Mouse (Mus musculus): ENCODE results near the gene Scfd1. TPM values are rescaled to one million over a fixed set of nuclear protein-coding genes. Genes with fewer than 3 reads are reported as not detected.

The Scfd1 gene
- polyA plus RNA-seq (2015; fragmentation: Nextera tagmentation; extraction: Ambion mirVana): 84.6 and 88.0 TPM in 2 replicates

GRCm38 (mm10) chr12:51377003-51377887, at the start of gene Scfd1:
Scfd1 (plus strand) TSS chr12:51377510.
- H3K9me3 ChIP-seq (ENCODE audit: low read length): no peaks in the 10 kb centered on the region
- H3K27ac ChIP-seq (ENCODE audit: low read length): peak within 1 kb of the TSS; percentile 77
- under 1% methylated on average over 34 of the region's 34 CpGs for WGBS
- no peaks in the 10 kb centered on the region for H3K4me1 ChIP-seq (ENCODE audit: insufficient read depth, low read length)
- peak within 1 kb of the TSS; percentile 73 for H3K4me2 ChIP-seq (replicated peaks; ENCODE audit: low read depth, low read length)
- ATAC-seq (ENCODE audit: low FRiP score, low TSS enrichment): peak; percentile 100
- peaks cover 15% of the 10 kb centered on the region for H3K36me3 ChIP-seq (ENCODE audit: insufficient read depth, low read length)
- H3K27me3 ChIP-seq (ENCODE audit: insufficient read depth, low read length): no peaks in the 10 kb centered on the region
- H3K9ac ChIP-seq (replicated peaks; ENCODE audit: low read length): peak within 1 kb of the TSS; percentile 88
- H3K4me3 ChIP-seq (ENCODE audit: low read length): peak within 1 kb of the TSS; percentile 63

DNA sequence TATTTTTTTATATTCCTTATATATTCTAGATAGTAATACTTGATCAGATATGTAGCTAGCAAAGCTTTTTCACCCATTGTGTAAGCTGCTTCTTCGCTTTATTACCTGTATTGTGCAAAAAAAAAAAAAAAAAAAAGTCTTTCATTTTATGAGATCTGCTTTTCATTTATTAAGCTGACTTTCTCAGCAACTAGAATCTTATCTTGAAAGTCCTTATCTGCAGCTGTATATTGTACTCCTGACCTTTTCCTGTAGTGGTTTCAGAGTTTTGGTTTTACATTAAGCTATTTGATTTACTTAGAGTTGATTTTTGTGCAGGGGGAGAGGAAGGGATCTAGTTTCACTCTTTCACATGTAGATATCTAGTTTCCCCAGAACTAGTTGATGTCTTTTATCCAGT, 40.3 kb upstream of the Scfd1 start:
- Histone ChIP-seq H3K9me3 (ENCODE audit: low read length) (no peaks in the 10 kb centered on the region), H3K36me3 (ENCODE audit: insufficient read depth, low read length) (no peaks in the 10 kb centered on the region), H3K9ac (replicated peaks; ENCODE audit: low read length) (no peak overlapping the region), H3K27me3 (ENCODE audit: insufficient read depth, low read length) (no peaks in the 10 kb centered on the region), H3K4me1 (ENCODE audit: insufficient read depth, low read length) (no peaks in the 10 kb centered on the region), H3K27ac (ENCODE audit: low read length) (no peak overlapping the region), H3K4me2 (replicated peaks; ENCODE audit: low read depth, low read length) (no peak overlapping the region), H3K4me3 (ENCODE audit: low read length) (no peak overlapping the region)
- WGBS: 86% methylated on average over 1 of the region's 1 CpGs
- ATAC-seq (ENCODE audit: low FRiP score, low TSS enrichment): no peak

DNA sequence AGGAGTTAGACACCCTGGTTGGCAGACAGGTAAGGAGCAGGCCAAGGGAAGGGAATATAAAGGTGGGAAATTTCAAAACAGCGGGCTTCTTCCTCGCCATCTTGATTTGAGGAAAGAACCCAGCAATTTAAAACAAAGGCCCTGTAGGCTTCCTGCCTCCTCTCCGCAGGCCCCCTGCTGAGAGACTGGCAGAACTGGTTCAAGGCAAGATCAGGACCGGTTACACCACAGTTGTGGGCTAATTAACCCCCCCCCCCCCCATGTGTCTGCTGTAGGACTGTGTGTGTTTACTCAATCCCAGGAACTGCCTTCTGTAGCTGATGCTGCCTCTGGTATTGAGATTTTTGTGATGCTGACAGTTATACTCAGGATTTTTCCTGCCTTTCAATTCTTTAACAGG, 31.2 kb upstream of the Scfd1 start:
- no peak overlapping the region for H3K9ac ChIP-seq (replicated peaks; ENCODE audit: low read length)
- H3K27ac ChIP-seq (ENCODE audit: low read length): no peak overlapping the region
- no peaks in the 10 kb centered on the region for H3K36me3 ChIP-seq (ENCODE audit: insufficient read depth, low read length)
- no peak overlapping the region for H3K4me3 ChIP-seq (ENCODE audit: low read length)
- no peaks in the 10 kb centered on the region for H3K27me3 ChIP-seq (ENCODE audit: insufficient read depth, low read length)
- peaks cover 18% of the 10 kb centered on the region for H3K4me1 ChIP-seq (ENCODE audit: insufficient read depth, low read length)
- H3K9me3 ChIP-seq (ENCODE audit: low read length): no peaks in the 10 kb centered on the region
- 40% methylated on average over 4 of the region's 4 CpGs for WGBS
- H3K4me2 ChIP-seq (replicated peaks; ENCODE audit: low read depth, low read length): no peak overlapping the region
- no peak for ATAC-seq (ENCODE audit: low FRiP score, low TSS enrichment)

DNA sequence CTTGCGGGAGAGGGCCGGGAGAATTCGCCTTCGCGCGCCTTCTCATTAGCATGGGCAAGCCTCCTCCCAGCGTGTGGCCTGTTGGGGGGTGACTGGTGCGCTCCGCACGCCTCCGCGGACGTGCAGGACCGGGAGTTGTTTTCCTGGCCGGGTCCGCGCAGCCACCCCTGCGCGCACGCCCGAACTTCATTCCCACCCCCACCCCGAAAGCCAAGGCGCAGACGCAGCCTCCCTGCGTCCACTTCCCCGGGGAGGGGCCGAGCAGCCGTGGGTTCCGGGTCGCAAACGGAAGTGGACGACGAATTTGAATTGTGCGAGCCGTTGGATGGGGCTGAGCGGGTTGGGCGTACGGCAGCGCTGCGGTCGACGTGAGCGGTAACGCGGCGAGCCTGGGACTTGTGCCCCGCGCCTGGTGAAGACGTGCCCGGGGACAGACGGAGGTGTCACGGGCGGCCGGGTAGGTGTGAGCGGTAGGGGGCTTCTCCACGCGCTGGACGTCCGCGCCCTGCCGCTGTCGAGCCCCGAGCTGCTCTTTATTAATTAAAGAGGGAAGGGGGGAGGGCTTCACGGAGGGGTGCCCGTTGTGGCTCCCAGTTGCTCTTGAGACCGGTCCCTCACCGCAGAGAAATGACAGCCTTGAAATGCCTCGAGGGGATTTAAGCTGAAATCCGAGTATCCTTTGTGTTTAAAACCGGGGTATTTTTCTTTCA, 29.2 kb upstream of the Scfd1 start, which contains the start of gene G2e3:
TSS of gene G2e3 (plus strand) at position 74 of the 710 bp plus-strand sequence.
- Histone ChIP-seq H3K27ac (ENCODE audit: low read length) (peak within 1 kb of the TSS; percentile 97), H3K9me3 (ENCODE audit: low read length) (no peaks in the 10 kb centered on the region), H3K4me2 (replicated peaks; ENCODE audit: low read depth, low read length) (peak within 1 kb of the TSS; percentile 76), H3K4me1 (ENCODE audit: insufficient read depth, low read length) (peaks cover 18% of the 10 kb centered on the region), H3K27me3 (ENCODE audit: insufficient read depth, low read length) (no peaks in the 10 kb centered on the region), H3K9ac (replicated peaks; ENCODE audit: low read length) (peak within 1 kb of the TSS; percentile 97), H3K4me3 (ENCODE audit: low read length) (peak within 1 kb of the TSS; percentile 83), H3K36me3 (ENCODE audit: insufficient read depth, low read length) (peaks cover 14% of the 10 kb centered on the region)
- 0% methylated on average over 70 of the region's 70 CpGs for WGBS
- peak; percentile 98 for ATAC-seq (ENCODE audit: low FRiP score, low TSS enrichment)

GRCm38 (mm10) chr12:51348698-51348998, 28.7 kb upstream of the Scfd1 start:
- Histone ChIP-seq H3K4me3 (ENCODE audit: low read length) (peak overlapping the region; percentile 83), H3K4me1 (ENCODE audit: insufficient read depth, low read length) (peaks cover 18% of the 10 kb centered on the region), H3K36me3 (ENCODE audit: insufficient read depth, low read length) (peaks cover 19% of the 10 kb centered on the region), H3K9me3 (ENCODE audit: low read length) (no peaks in the 10 kb centered on the region), H3K27ac (ENCODE audit: low read length) (peak overlapping the region; percentile 97), H3K27me3 (ENCODE audit: insufficient read depth, low read length) (no peaks in the 10 kb centered on the region), H3K4me2 (replicated peaks; ENCODE audit: low read depth, low read length) (peak overlapping the region; percentile 76), H3K9ac (replicated peaks; ENCODE audit: low read length) (peak overlapping the region; percentile 97)
- peak; percentile 21 for ATAC-seq (ENCODE audit: low FRiP score, low TSS enrichment)
- WGBS: 1% methylated on average over 10 of the region's 10 CpGs

- peaks cover 52% of the 10 kb centered on the region for H3K36me3 ChIP-seq (ENCODE audit: insufficient read depth, low read length)
- H3K27ac ChIP-seq (ENCODE audit: low read length): no peak overlapping the region
- H3K27me3 ChIP-seq (ENCODE audit: insufficient read depth, low read length): no peaks in the 10 kb centered on the region
- no peaks in the 10 kb centered on the region for H3K9me3 ChIP-seq (ENCODE audit: low read length)
- 58% methylated on average over 8 of the region's 8 CpGs for WGBS
- no peak overlapping the region for H3K4me2 ChIP-seq (replicated peaks; ENCODE audit: low read depth, low read length)
- H3K9ac ChIP-seq (replicated peaks; ENCODE audit: low read length): no peak overlapping the region
- H3K4me1 ChIP-seq (ENCODE audit: insufficient read depth, low read length): peaks cover 7% of the 10 kb centered on the region; the same call in 1 of the 2 replicates
- ATAC-seq (ENCODE audit: low FRiP score, low TSS enrichment): no peak
- no peak overlapping the region for H3K4me3 ChIP-seq (ENCODE audit: low read length)
Measured at GRCm38 (mm10) chr12:51355296-51355695, 22.0 kb upstream of the Scfd1 start.

- no peaks in the 10 kb centered on the region for H3K4me1 ChIP-seq (ENCODE audit: insufficient read depth, low read length)
- H3K9me3 ChIP-seq (ENCODE audit: low read length): no peaks in the 10 kb centered on the region
- no peak overlapping the region for H3K4me2 ChIP-seq (replicated peaks; ENCODE audit: low read depth, low read length)
- H3K27ac ChIP-seq (ENCODE audit: low read length): no peak overlapping the region
- no peaks in the 10 kb centered on the region for H3K27me3 ChIP-seq (ENCODE audit: insufficient read depth, low read length)
- no peak for ATAC-seq (ENCODE audit: low FRiP score, low TSS enrichment)
- H3K36me3 ChIP-seq (ENCODE audit: insufficient read depth, low read length): peaks cover 47% of the 10 kb centered on the region
- H3K9ac ChIP-seq (replicated peaks; ENCODE audit: low read length): no peak overlapping the region
- no peak overlapping the region for H3K4me3 ChIP-seq (ENCODE audit: low read length)
Measured at GRCm38 (mm10) chr12:51361294-51361693, 16.0 kb upstream of the Scfd1 start.

DNA sequence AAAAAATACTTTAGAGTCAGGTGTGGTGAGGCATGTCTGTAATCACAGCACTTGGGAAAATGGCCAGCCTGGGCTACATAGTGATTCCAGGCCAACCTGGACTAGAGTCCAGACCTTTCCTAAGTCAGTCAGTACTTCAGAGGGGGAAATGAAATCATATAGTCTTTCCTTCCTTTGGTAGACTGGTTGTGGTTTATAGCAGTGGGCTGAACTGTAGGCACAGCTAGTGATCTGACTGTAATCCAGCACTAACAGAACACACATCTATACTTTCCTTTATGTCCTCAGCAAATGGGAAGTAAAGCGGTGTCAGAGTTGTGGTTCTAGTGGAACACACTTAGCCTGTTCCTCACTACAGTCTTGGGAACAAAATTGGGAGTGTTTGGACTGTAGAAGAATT, 14.4 kb upstream of the Scfd1 start:
- no peak for ATAC-seq (ENCODE audit: low FRiP score, low TSS enrichment)
- H3K36me3 ChIP-seq (ENCODE audit: insufficient read depth, low read length): peaks cover 47% of the 10 kb centered on the region

GRCm38 (mm10) chr12:51368504-51368903, 8.8 kb upstream of the Scfd1 start:
- no peak overlapping the region for H3K4me3 ChIP-seq (ENCODE audit: low read length)
- 99% methylated on average over 3 of the region's 3 CpGs for WGBS
- no peak overlapping the region for H3K4me2 ChIP-seq (replicated peaks; ENCODE audit: low read depth, low read length)
- no peak for ATAC-seq (ENCODE audit: low FRiP score, low TSS enrichment)
- H3K4me1 ChIP-seq (ENCODE audit: insufficient read depth, low read length): no peaks in the 10 kb centered on the region
- no peak overlapping the region for H3K9ac ChIP-seq (replicated peaks; ENCODE audit: low read length)
- H3K36me3 ChIP-seq (ENCODE audit: insufficient read depth, low read length): peaks cover 33% of the 10 kb centered on the region
- no peak overlapping the region for H3K27ac ChIP-seq (ENCODE audit: low read length)
- no peaks in the 10 kb centered on the region for H3K9me3 ChIP-seq (ENCODE audit: low read length)
- no peaks in the 10 kb centered on the region for H3K27me3 ChIP-seq (ENCODE audit: insufficient read depth, low read length)

More for the DNA sequence above, 14.4 kb upstream of the Scfd1 start:
- no peaks in the 10 kb centered on the region for H3K27me3 ChIP-seq (ENCODE audit: insufficient read depth, low read length)
- H3K4me2 ChIP-seq (replicated peaks; ENCODE audit: low read depth, low read length): no peak overlapping the region
- H3K9ac ChIP-seq (replicated peaks; ENCODE audit: low read length): no peak overlapping the region
- H3K9me3 ChIP-seq (ENCODE audit: low read length): no peaks in the 10 kb centered on the region
- no peak overlapping the region for H3K27ac ChIP-seq (ENCODE audit: low read length)
- 96% methylated on average over 1 of the region's 1 CpGs for WGBS
- no peaks in the 10 kb centered on the region for H3K4me1 ChIP-seq (ENCODE audit: insufficient read depth, low read length)
- no peak overlapping the region for H3K4me3 ChIP-seq (ENCODE audit: low read length)

DNA sequence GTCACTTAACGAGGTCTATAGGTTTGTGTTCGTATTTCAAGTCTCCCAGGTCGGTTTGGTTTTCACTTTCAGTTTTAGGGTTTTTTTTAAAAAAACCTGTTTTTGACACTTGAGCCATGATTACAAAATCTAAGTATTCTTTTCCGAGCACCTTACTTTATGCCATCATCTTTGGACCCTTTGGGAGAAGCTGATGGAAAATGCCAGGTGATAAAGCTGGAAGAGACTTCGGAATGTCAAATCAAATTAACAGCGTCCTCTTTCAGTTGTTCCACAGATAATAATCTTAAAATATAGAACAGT, 529 bp downstream of the Scfd1 start:
- peaks cover 15% of the 10 kb centered on the region for H3K36me3 ChIP-seq (ENCODE audit: insufficient read depth, low read length)

More for the DNA sequence above, 529 bp downstream of the Scfd1 start:
- Histone ChIP-seq H3K4me3 (ENCODE audit: low read length) (peak overlapping the region; percentile 63), H3K27me3 (ENCODE audit: insufficient read depth, low read length) (no peaks in the 10 kb centered on the region), H3K4me1 (ENCODE audit: insufficient read depth, low read length) (no peaks in the 10 kb centered on the region), H3K9me3 (ENCODE audit: low read length) (no peaks in the 10 kb centered on the region), H3K27ac (ENCODE audit: low read length) (no peak overlapping the region; the same call in 1 of the 2 replicates), H3K4me2 (replicated peaks; ENCODE audit: low read depth, low read length) (peak overlapping the region; percentile 73), H3K9ac (replicated peaks; ENCODE audit: low read length) (peak overlapping the region; percentile 88)
- ATAC-seq (ENCODE audit: low FRiP score, low TSS enrichment): no peak
- 15% methylated on average over 6 of the region's 6 CpGs for WGBS
